Mouse (Mus musculus): ENCODE measurements at regions not wholly inside any gene's neighbourhood (a gene's known extent, or its start where the extent isn't known, plus 50 kb on each side); places are given as distances from the start of the nearest gene placed in this dataset.

DNA sequence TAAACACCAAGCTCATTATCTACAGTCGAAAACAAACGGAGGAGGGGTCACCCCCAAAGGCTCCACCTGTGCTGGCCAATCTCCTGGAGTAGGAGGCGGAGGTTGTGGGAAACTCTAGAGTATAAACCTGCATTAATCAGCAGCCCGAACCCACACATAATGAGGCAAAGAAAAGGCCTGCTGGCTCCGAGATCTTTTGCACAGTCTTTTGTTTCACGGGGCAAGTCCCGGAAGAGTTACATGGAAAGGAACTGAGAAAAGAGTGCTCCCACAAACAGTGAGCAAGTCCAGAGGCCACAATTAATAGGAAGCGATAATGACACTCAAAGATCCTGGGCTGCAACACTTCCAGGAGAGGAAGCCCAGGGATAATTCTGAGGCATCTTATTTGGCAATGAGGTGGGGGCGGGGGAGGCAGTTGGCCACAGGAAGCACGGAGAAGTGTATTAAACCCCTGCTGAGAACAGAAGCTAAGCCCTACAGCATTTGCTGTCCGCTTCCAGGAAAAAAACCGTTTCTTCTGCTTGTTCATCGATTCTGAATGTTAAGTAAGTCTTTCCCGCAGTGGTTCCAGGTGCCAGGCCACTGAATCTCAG lies 59.1 kb upstream of the Mamdc2 start:
- WGBS, result 16% methylated on average over 14 of the region's 14 CpGs
- H3K9ac ChIP-seq, result peak overlapping the region; percentile 58
- H3K4me3 ChIP-seq, result peak overlapping the region; percentile 26; the same call in 1 of the 2 replicates
- H3K4me1 ChIP-seq, result peaks cover 10% of the 10 kb centered on the region
- H3K36me3 ChIP-seq, result no peaks in the 10 kb centered on the region
- no peaks in the 10 kb centered on the region for H3K9me3 ChIP-seq
- no peak overlapping the region for H3K27ac ChIP-seq (replicated peaks)
- H3K27me3 ChIP-seq (replicated peaks), result no peaks in the 10 kb centered on the region
- H3K4me2 ChIP-seq, result peak overlapping the region; percentile 59
- no peak for ATAC-seq (ENCODE audit: extremely low read depth, insufficient number of reproducible peaks, low FRiP score, low TSS enrichment)

Measured in heart, embryonic 13.5 days (tissue).